Mouse (Mus musculus) inflammation-experienced regulatory T-cells (primary cell): ENCODE results near the gene Ctsk. TPM values are rescaled to one million over a fixed set of nuclear protein-coding genes. Genes with fewer than 3 reads are reported as not detected.

Source experiments
- polyA plus RNA-seq, 2 experiments: library from polyadenylated mRNA; unstranded; fragments of 100-300 nt; shearing (Covaris generic); gene quantifications; one replicate each; pipeline ENCODE4 v1.2.1; 2017

Gene Ctsk
- polyA plus RNA-seq: under 1 TPM in 1 of 2 experiments, not detected in 1; 0.37 TPM

DNA sequence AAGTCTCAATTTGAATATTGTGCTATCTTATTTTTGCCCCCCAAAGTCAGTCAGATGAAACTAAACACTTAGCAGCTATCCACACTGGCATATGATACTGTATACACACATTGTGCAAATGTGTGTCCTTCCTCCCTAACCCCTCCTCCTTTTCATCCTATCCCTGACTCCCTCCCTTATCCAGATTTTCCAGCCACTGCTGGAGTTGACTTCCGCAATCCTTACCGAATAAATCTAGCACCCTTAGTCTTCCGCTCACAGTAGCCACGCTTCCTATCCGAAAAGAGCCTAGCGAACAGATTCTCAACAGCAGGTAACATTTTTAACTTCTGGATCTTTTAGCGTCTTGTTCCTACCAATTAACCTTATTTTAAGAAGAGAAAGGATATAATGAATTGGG lies at the start of gene Ctsk:
Gene Ctsk (plus strand): TSS at position 233 of the 400 bp plus-strand sequence.

GRCm38 (mm10) chr3:95526622-95527211 lies 27.7 kb downstream of the Ctsk start, which contains the start of gene Ctss:
TSS of gene Ctss (plus strand) at chr3:95526786.

Other genes starting within 250 kb of the Ctsk start
- under 1 TPM; 0.20 to 0.34 TPM for gene Bnipl, start 248.1 kb upstream of the Ctsk start, polyA plus RNA-seq
- 10 to 100 TPM; 24.4 to 31.9 TPM for gene Mindy1, start 217.9 kb upstream of the Ctsk start, polyA plus RNA-seq
- 1 to 10 TPM; 6.1 to 6.3 TPM for gene Prune1, start 217.2 kb upstream of the Ctsk start, polyA plus RNA-seq
- 1 to 10 TPM in 1 of 2 experiments, under 1 TPM in 1; 0.53 to 2.8 TPM for gene Anxa9, start 192.1 kb upstream of the Ctsk start, polyA plus RNA-seq
- 100 to 1,000 TPM; 222 to 295 TPM for gene Cers2, start 184.5 kb upstream of the Ctsk start, polyA plus RNA-seq
- 10 to 100 TPM; 27.5 to 32.4 TPM for gene Setdb1, start 142.1 kb upstream of the Ctsk start, polyA plus RNA-seq
- gene 4930558C23Rik, start 96.4 kb upstream of the Ctsk start, polyA plus RNA-seq: under 1 TPM in 1 of 2 experiments, not detected in 1; 0.80 TPM
- 10 to 100 TPM; 47.2 to 50.7 TPM for gene Arnt, start 64.9 kb upstream of the Ctsk start, polyA plus RNA-seq
- 100 to 1,000 TPM; 290 to 395 TPM for gene Ctss, start 27.5 kb downstream of the Ctsk start, polyA plus RNA-seq
- gene Hormad1, start 60.4 kb downstream of the Ctsk start, polyA plus RNA-seq: under 1 TPM in 1 of 2 experiments, not detected in 1; 0.40 TPM
- gene Golph3l, start 89.7 kb downstream of the Ctsk start, polyA plus RNA-seq: 10 to 100 TPM; 36.6 to 42.9 TPM
- 10 to 100 TPM; 78.8 to 82.8 TPM for gene Ensa, start 125.7 kb downstream of the Ctsk start, polyA plus RNA-seq
- 100 to 1,000 TPM; 462 to 507 TPM for gene Mcl1, start 159.5 kb downstream of the Ctsk start, polyA plus RNA-seq
- 10 to 100 TPM; 10.7 to 17.7 TPM for gene Adamtsl4, start 188.7 kb downstream of the Ctsk start, polyA plus RNA-seq
- 100 to 1,000 TPM; 147 to 151 TPM for gene Ecm1, start 240.3 kb downstream of the Ctsk start, polyA plus RNA-seq